Mouse (Mus musculus) midbrain, embryonic 14.5 days (tissue): ENCODE data around the gene Scgb1b27. TPM values are rescaled to one million over a fixed set of nuclear protein-coding genes. Genes with fewer than 3 reads are reported as not detected.

Source experiments
- polyA plus RNA-seq: library from polyadenylated mRNA; unstranded; fragments of >200 nt; fragmentation: Nextera tagmentation; extraction: Ambion mirVana; gene quantifications from 2 replicates; pipeline ENCODE4 v1.2.1, GENCODE M21; 2014

Scgb1b27 gene
- polyA plus RNA-seq, 1 experiment from 2014 or later, result not detected

Other genes starting within 250 kb of the Scgb1b27 start
- gene Scgb2b26, start 76.4 kb upstream of the Scgb1b27 start, polyA plus RNA-seq, result not detected in 2 replicates
- gene Scgb2b27, start 7.5 kb upstream of the Scgb1b27 start, polyA plus RNA-seq, result not detected in 2 replicates
- gene Scgb1b30, start 73.9 kb downstream of the Scgb1b27 start, polyA plus RNA-seq, result not detected in 2 replicates
- gene Wtip, start 111.8 kb downstream of the Scgb1b27 start, polyA plus RNA-seq, result 2.8 TPM in 2 replicates
- 159 and 203 TPM in 2 replicates for gene Uba2, start 148.1 kb downstream of the Scgb1b27 start, polyA plus RNA-seq
- gene Pdcd2l, start 175.2 kb downstream of the Scgb1b27 start, polyA plus RNA-seq, result 67.7 and 77.4 TPM in 2 replicates
- gene Gpi1, start 208.9 kb downstream of the Scgb1b27 start, polyA plus RNA-seq, result 192 and 216 TPM in 2 replicates
- gene Gm6096, start 229.6 kb downstream of the Scgb1b27 start, polyA plus RNA-seq, result 0.84 TPM in 1 of 2 replicates, not detected in the other